Mouse (Mus musculus) mouse trophoblast stem cell (cell line): ENCODE measurements around the gene Yif1b.

Experiments used
- in situ Hi-C, 2 experiments: fragments of 300-500 bp; cut with MseI, MboI; formaldehyde crosslinking; loops; 2 replicates in 1 of 2; 3 replicates in 1 of 2; pipeline ENCODE4 v1.15.1; 2025

Gene Yif1b

GRCm38 (mm10) chr7:29279261-29279660, 41.1 kb downstream of the Yif1b start:
- in situ Hi-C loops = no loop called here

GRCm38 (mm10) chr7:29279924-29280323, 41.8 kb downstream of the Yif1b start:
- in situ Hi-C loops = no loop called here

- in situ Hi-C loops = no loop called here
Measured at GRCm38 (mm10) chr7:29280801-29281200, 42.7 kb downstream of the Yif1b start.

- in situ Hi-C loops = no loop called here
Measured at GRCm38 (mm10) chr7:29281201-29282073, 43.3 kb downstream of the Yif1b start, which contains the start of gene Spint2. Gene Spint2 (minus strand): TSS chr7:29281912.

- in situ Hi-C loops = no loop called here
Measured at GRCm38 (mm10) chr7:29282074-29282554, 44.0 kb downstream of the Yif1b start.

GRCm38 (mm10) chr7:29283876-29284275, 45.7 kb downstream of the Yif1b start:
- in situ Hi-C loops = no loop called here

GRCm38 (mm10) chr7:29284523-29284922, 46.4 kb downstream of the Yif1b start:
- in situ Hi-C loops = no loop called here

GRCm38 (mm10) chr7:29287481-29287880, 49.4 kb downstream of the Yif1b start:
- in situ Hi-C loops = no loop called here

GRCm38 (mm10) chr7:29288079-29288478, 50.0 kb downstream of the Yif1b start:
- in situ Hi-C loops = no loop called here

- in situ Hi-C loops = no loop called here
Measured at GRCm38 (mm10) chr7:29288942-29289638, 51.0 kb downstream of the Yif1b start, which contains the start of gene Ppp1r14a. Gene Ppp1r14a (plus strand): TSS chr7:29289308.

GRCm38 (mm10) chr7:29289856-29290255, 51.7 kb downstream of the Yif1b start:
- in situ Hi-C loops = no loop called here

- in situ Hi-C loops = no loop called here
Measured at GRCm38 (mm10) chr7:29290691-29291485, 52.8 kb downstream of the Yif1b start.

GRCm38 (mm10) chr7:29291616-29292457, 53.7 kb downstream of the Yif1b start:
- in situ Hi-C loops = no loop called here

- in situ Hi-C loops = no loop called here
Measured at GRCm38 (mm10) chr7:29292458-29293098, 54.4 kb downstream of the Yif1b start.

- in situ Hi-C loops = no loop called here
Measured at GRCm38 (mm10) chr7:29293131-29294065, 55.3 kb downstream of the Yif1b start.

- in situ Hi-C loops = no loop called here
Measured at GRCm38 (mm10) chr7:29294111-29294761, 56.1 kb downstream of the Yif1b start.

GRCm38 (mm10) chr7:29295861-29296647, 57.9 kb downstream of the Yif1b start:
- in situ Hi-C loops = no loop called here

- in situ Hi-C loops = no loop called here
Measured at GRCm38 (mm10) chr7:29296998-29297397, 58.9 kb downstream of the Yif1b start.
